Mouse (Mus musculus) midbrain, embryonic 14.5 days (tissue): ENCODE results near the gene Tmem189. TPM values are rescaled to one million over a fixed set of nuclear protein-coding genes. Genes with fewer than 3 reads are reported as not detected.
"Not testable (repeated sequence)": the region's sequence is repeated elsewhere in the genome, so short reads cannot be mapped to it uniquely, and the experiment has no call there.

Experiments used
- ATAC-seq: fragments of 200-750 bp; cut with Nextera tagmentation; 2 replicates; pipeline ENCODE4 v1.8.0; 2017; ENCODE audit warnings: moderate number of reproducible peaks, moderate library complexity; ENCODE audit not compliant: low FRiP score, low TSS enrichment
- DNase-seq: peaks from one replicate; pipeline ENCODE4 v3.0.0-alpha.2; 2015
- H3K27ac ChIP-seq: fragments of 300-500 bp; sonication (generic); replicated peaks from 2 replicates; pipeline ENCODE4 v1.5.1; 2014; ENCODE audit warnings: mild to moderate bottlenecking, low read depth, low read length, moderate library complexity
- H3K27me3 ChIP-seq: fragments of 300-500 bp; sonication (generic); 2 replicates; pipeline ENCODE4 v1.6.1; 2014; ENCODE audit warnings: low read length, control low read depth, mixed read lengths; ENCODE audit not compliant: control insufficient read depth, insufficient read depth
- H3K36me3 ChIP-seq: fragments of 300-500 bp; sonication (generic); 2 replicates; pipeline ENCODE4 v1.6.1; 2014; ENCODE audit warnings: low read length, control low read depth; ENCODE audit not compliant: control insufficient read depth, insufficient read depth
- H3K4me1 ChIP-seq: fragments of 300-500 bp; sonication (generic); 2 replicates; pipeline ENCODE4 v1.6.1; 2014; ENCODE audit warnings: mild to moderate bottlenecking, antibody characterized with exemption, low read length, control low read depth; ENCODE audit not compliant: control insufficient read depth, insufficient read depth
- H3K4me2 ChIP-seq: fragments of 300-500 bp; sonication (generic); 2 replicates; pipeline ENCODE4 v1.6.1; 2014; ENCODE audit warnings: mild to moderate bottlenecking, low read length, moderate library complexity
- H3K4me3 ChIP-seq: fragments of 300-500 bp; sonication (generic); replicated peaks from 2 replicates; pipeline ENCODE4 v1.5.1; 2014; ENCODE audit warnings: low read depth, low read length
- H3K9ac ChIP-seq: fragments of 300-500 bp; sonication (generic); replicated peaks from 2 replicates; pipeline ENCODE4 v1.6.1; 2014; ENCODE audit warnings: mild to moderate bottlenecking, low read length, moderate library complexity
- H3K9me3 ChIP-seq: fragments of 300-500 bp; sonication (generic); 2 replicates; pipeline ENCODE4 v1.6.1; 2016; ENCODE audit warnings: low read length, control low read depth, mixed read lengths; ENCODE audit not compliant: control insufficient read depth
- WGBS: fragments of 180-500 bp; shearing (Covaris S2); extraction: QIAGEN DNeasy Blood & Tissue Kit; methylation state at CpG from one replicate; pipeline ENCODE4 v1.1.7; 2014; 5-methylcytosine and 5-hydroxymethylcytosine counted together
- polyA plus RNA-seq: library from polyadenylated mRNA; unstranded; fragments of >200 nt; fragmentation: Nextera tagmentation; extraction: Ambion mirVana; gene quantifications from 2 replicates; pipeline ENCODE4 v1.2.1, GENCODE M21; 2014

Tmem189 gene
- polyA plus RNA-seq, 1 experiment from 2014 or later: 28.8 TPM

- H3K4me2 ChIP-seq: no peak overlapping the region
- ATAC-seq (no peak), DNase-seq (no peak)
- H3K27me3 ChIP-seq: peaks cover 4% of the 10 kb centered on the region; the same call in 1 of the 2 replicates
- H3K4me1 ChIP-seq: peaks cover 15% of the 10 kb centered on the region
- WGBS: 94% methylated on average over 4 of the region's 4 CpGs
- H3K9ac ChIP-seq: no peak overlapping the region
- peaks cover 17% of the 10 kb centered on the region for H3K36me3 ChIP-seq
- H3K4me3 ChIP-seq: no peak overlapping the region
- H3K27ac ChIP-seq: no peak overlapping the region
- H3K9me3 ChIP-seq: no peaks in the 10 kb centered on the region
Observed at GRCm38 (mm10) chr2:167657973-167658372, 31.6 kb downstream of the Tmem189 start.

GRCm38 (mm10) chr2:167656629-167657478 is 32.8 kb downstream of the Tmem189 start:
- WGBS: 86% methylated on average over 16 of the region's 16 CpGs
- Histone ChIP-seq H3K27ac (no peak overlapping the region), H3K9ac (no peak overlapping the region; the same call in 1 of the 2 replicates), H3K27me3 (no peaks in the 10 kb centered on the region), H3K4me2 (no peak overlapping the region), H3K36me3 (peaks cover 19% of the 10 kb centered on the region), H3K4me1 (peaks cover 15% of the 10 kb centered on the region), H3K9me3 (no peaks in the 10 kb centered on the region), H3K4me3 (no peak overlapping the region)
- ATAC-seq: no peak
- no peak for DNase-seq

GRCm38 (mm10) chr2:167654911-167655600 is 34.6 kb downstream of the Tmem189 start:
- no peak overlapping the region for H3K27ac ChIP-seq
- H3K4me3 ChIP-seq: no peak overlapping the region
- H3K36me3 ChIP-seq: peaks cover 30% of the 10 kb centered on the region
- peaks cover 9% of the 10 kb centered on the region for H3K4me1 ChIP-seq
- DNase-seq (no peak), ATAC-seq (no peak)
- no peak overlapping the region for H3K9ac ChIP-seq
- no peak overlapping the region for H3K4me2 ChIP-seq
- 92% methylated on average over 10 of the region's 10 CpGs for WGBS
- no peaks in the 10 kb centered on the region for H3K27me3 ChIP-seq
- H3K9me3 ChIP-seq: no peaks in the 10 kb centered on the region

- peaks cover 34% of the 10 kb centered on the region for H3K36me3 ChIP-seq
- no peaks in the 10 kb centered on the region for H3K4me1 ChIP-seq
- H3K27ac ChIP-seq: no peak overlapping the region
- H3K9me3 ChIP-seq: no peaks in the 10 kb centered on the region
- H3K4me2 ChIP-seq: no peak overlapping the region
- no peaks in the 10 kb centered on the region for H3K27me3 ChIP-seq
- WGBS: 85% methylated on average over 7 of the region's 7 CpGs
- H3K4me3 ChIP-seq: no peak overlapping the region
- no peak overlapping the region for H3K9ac ChIP-seq
- ATAC-seq (no peak), DNase-seq (no peak)
Observed at GRCm38 (mm10) chr2:167652694-167653093, 36.9 kb downstream of the Tmem189 start.

- H3K36me3 ChIP-seq: peaks cover 34% of the 10 kb centered on the region
- no peaks in the 10 kb centered on the region for H3K27me3 ChIP-seq
- no peak overlapping the region for H3K4me2 ChIP-seq
- no peaks in the 10 kb centered on the region for H3K4me1 ChIP-seq
- no peak for ATAC-seq
- 88% methylated on average over 9 of the region's 9 CpGs for WGBS
- H3K4me3 ChIP-seq: no peak overlapping the region
- H3K9ac ChIP-seq: no peak overlapping the region
- H3K9me3 ChIP-seq: no peaks in the 10 kb centered on the region
- H3K27ac ChIP-seq: no peak overlapping the region
- DNase-seq: no peak
Observed at GRCm38 (mm10) chr2:167651622-167652021, 38.0 kb downstream of the Tmem189 start.

GRCm38 (mm10) chr2:167649290-167650032 is 40.2 kb downstream of the Tmem189 start:
- WGBS: 91% methylated on average over 12 of the region's 12 CpGs
- Histone ChIP-seq H3K4me3 (no peak overlapping the region), H3K27ac (no peak overlapping the region), H3K27me3 (no peaks in the 10 kb centered on the region), H3K9me3 (no peaks in the 10 kb centered on the region), H3K4me2 (no peak overlapping the region), H3K9ac (no peak overlapping the region), H3K36me3 (peaks cover 41% of the 10 kb centered on the region), H3K4me1 (no peaks in the 10 kb centered on the region)
- DNase-seq (no peak), ATAC-seq (no peak)

- 76% methylated on average over 4 of the region's 4 CpGs for WGBS
- H3K4me1 ChIP-seq: no peaks in the 10 kb centered on the region
- no peak for ATAC-seq
- H3K4me3 ChIP-seq: no peak overlapping the region
- H3K4me2 ChIP-seq: no peak overlapping the region
- no peak overlapping the region for H3K27ac ChIP-seq
- H3K27me3 ChIP-seq: no peaks in the 10 kb centered on the region
- DNase-seq: no peak
- H3K36me3 ChIP-seq: peaks cover 29% of the 10 kb centered on the region
- no peaks in the 10 kb centered on the region for H3K9me3 ChIP-seq
- no peak overlapping the region for H3K9ac ChIP-seq
Observed at GRCm38 (mm10) chr2:167646411-167646810, 43.2 kb downstream of the Tmem189 start.

GRCm38 (mm10) chr2:167643356-167644052 is 46.1 kb downstream of the Tmem189 start:
- H3K4me1 ChIP-seq, H3K27me3 ChIP-seq, ATAC-seq, H3K27ac ChIP-seq, DNase-seq, H3K9ac ChIP-seq, H3K4me2 ChIP-seq, H3K9me3 ChIP-seq, H3K4me3 ChIP-seq: not testable (repeated sequence)
- peaks cover 18% of the 10 kb centered on the region for H3K36me3 ChIP-seq
- WGBS: 92% methylated on average over 13 of the region's 13 CpGs
